Mouse (Mus musculus) kidney, embryonic 15.5 days (tissue): ENCODE measurements around the gene Bmf. TPM values are rescaled to one million over a fixed set of nuclear protein-coding genes. Genes with fewer than 3 reads are reported as not detected.
"Not testable (repeated sequence)": the region's sequence is repeated elsewhere in the genome, so short reads cannot be mapped to it uniquely, and the experiment has no call there.

Experiments used
- ATAC-seq: fragments of 200-750 bp; cut with Nextera tagmentation; replicated peaks from 2 replicates; pipeline ENCODE4 v1.8.0; 2017; ENCODE audit warnings: moderate TSS enrichment; ENCODE audit not compliant: low FRiP score
- H3K27ac ChIP-seq: fragments of 300-500 bp; sonication (generic); 2 replicates; pipeline ENCODE4 v1.5.1; 2015; ENCODE audit warnings: mild to moderate bottlenecking, inconsistent platforms
- H3K27me3 ChIP-seq: fragments of 300-500 bp; sonication (generic); 2 replicates; pipeline ENCODE4 v1.6.1; 2015; ENCODE audit warnings: inconsistent platforms
- H3K36me3 ChIP-seq: fragments of 300-500 bp; sonication (generic); 2 replicates; pipeline ENCODE4 v1.6.1; 2015; ENCODE audit warnings: inconsistent platforms
- H3K4me1 ChIP-seq: fragments of 300-500 bp; sonication (generic); 2 replicates; pipeline ENCODE4 v1.6.1; 2015; ENCODE audit warnings: inconsistent platforms
- H3K4me2 ChIP-seq: fragments of 300-500 bp; sonication (generic); 2 replicates; pipeline ENCODE4 v1.6.1; 2015; ENCODE audit warnings: moderate library complexity, mild to moderate bottlenecking, inconsistent platforms
- H3K4me3 ChIP-seq: fragments of 300-500 bp; sonication (generic); replicated peaks from 2 replicates; pipeline ENCODE4 v1.5.1; 2015; ENCODE audit warnings: mild to moderate bottlenecking, inconsistent platforms
- H3K9ac ChIP-seq: fragments of 300-500 bp; sonication (generic); 2 replicates; pipeline ENCODE4 v1.6.1; 2015; ENCODE audit warnings: mild to moderate bottlenecking, inconsistent platforms
- H3K9me3 ChIP-seq: fragments of 300-500 bp; sonication (generic); replicated peaks from 2 replicates; pipeline ENCODE4 v1.6.1; 2016; ENCODE audit warnings: inconsistent platforms
- WGBS: fragments of 180-500 bp; shearing (Covaris S2); methylation state at CpG from one replicate; pipeline ENCODE4 v1.1.7; 2015; ENCODE audit warnings: mixed read lengths; 5-methylcytosine and 5-hydroxymethylcytosine counted together
- polyA plus RNA-seq: library from polyadenylated mRNA; unstranded; fragments of >200 nt; fragmentation: Nextera tagmentation; extraction: Ambion mirVana; gene quantifications from 2 replicates; pipeline ENCODE4 v1.2.1, GENCODE M21; 2015

The Bmf gene
- polyA plus RNA-seq, 1 experiment from 2014 or later = 7.6 TPM

DNA sequence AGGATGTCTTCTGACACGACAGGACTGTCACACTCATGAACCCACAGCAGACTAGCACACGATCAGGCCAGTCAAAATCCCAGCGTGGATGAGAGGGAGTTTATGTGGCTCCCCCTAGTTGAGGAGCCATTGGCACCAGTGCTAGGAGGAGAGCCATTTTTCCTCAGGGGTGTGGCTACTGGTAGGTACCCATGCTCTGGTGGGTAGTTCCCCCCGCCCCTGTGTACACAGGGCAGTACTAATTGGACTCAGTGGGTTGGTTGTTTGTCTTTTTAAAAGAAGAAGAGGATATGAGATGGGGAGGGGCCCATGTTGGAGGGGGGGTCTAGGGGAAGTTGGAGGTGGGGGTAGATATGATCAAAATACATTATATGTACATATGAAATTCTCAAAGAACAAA lies 12.5 kb upstream of the Bmf start:
- no peaks in the 10 kb centered on the region for H3K27me3 ChIP-seq
- no peak overlapping the region for H3K9ac ChIP-seq
- no peaks in the 10 kb centered on the region for H3K9me3 ChIP-seq
- no peak overlapping the region for H3K4me2 ChIP-seq
- ATAC-seq = no peak
- H3K27ac ChIP-seq = no peak overlapping the region
- no peaks in the 10 kb centered on the region for H3K4me1 ChIP-seq
- H3K36me3 ChIP-seq = no peaks in the 10 kb centered on the region; the same call in 1 of the 2 replicates
- 80% methylated on average over 4 of the region's 4 CpGs for WGBS
- H3K4me3 ChIP-seq = no peak overlapping the region

DNA sequence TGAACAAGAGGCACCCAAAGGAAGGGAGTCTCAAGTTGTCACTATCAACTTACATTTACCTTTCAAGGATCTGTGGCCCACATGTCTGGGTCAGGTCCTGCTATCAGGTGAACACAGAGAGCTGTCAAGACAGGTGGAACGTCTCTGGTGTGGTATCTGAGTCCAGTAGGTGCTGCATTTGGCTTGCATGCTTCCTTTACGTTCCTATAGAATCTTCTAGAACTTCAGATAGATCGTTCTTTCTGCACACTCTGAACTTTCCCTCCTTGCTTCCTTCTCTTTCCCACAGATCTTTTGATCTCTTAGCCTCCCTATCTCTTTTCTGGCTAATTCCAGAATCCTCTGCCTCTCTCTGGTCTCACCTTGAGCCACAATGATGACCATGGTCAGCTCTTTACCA lies 8.9 kb upstream of the Bmf start:
- Histone ChIP-seq H3K9me3 (no peaks in the 10 kb centered on the region), H3K9ac (no peak overlapping the region), H3K27me3 (no peaks in the 10 kb centered on the region), H3K4me3 (no peak overlapping the region), H3K4me2 (no peak overlapping the region), H3K4me1 (0 out of 2 replicates have a peak, but pooled peaks cover 3% of the 10 kb centered on the region), H3K27ac (no peak overlapping the region), H3K36me3 (no peaks in the 10 kb centered on the region; the same call in 1 of the 2 replicates)
- 85% methylated on average over 3 of the region's 3 CpGs for WGBS
- ATAC-seq = no peak

DNA sequence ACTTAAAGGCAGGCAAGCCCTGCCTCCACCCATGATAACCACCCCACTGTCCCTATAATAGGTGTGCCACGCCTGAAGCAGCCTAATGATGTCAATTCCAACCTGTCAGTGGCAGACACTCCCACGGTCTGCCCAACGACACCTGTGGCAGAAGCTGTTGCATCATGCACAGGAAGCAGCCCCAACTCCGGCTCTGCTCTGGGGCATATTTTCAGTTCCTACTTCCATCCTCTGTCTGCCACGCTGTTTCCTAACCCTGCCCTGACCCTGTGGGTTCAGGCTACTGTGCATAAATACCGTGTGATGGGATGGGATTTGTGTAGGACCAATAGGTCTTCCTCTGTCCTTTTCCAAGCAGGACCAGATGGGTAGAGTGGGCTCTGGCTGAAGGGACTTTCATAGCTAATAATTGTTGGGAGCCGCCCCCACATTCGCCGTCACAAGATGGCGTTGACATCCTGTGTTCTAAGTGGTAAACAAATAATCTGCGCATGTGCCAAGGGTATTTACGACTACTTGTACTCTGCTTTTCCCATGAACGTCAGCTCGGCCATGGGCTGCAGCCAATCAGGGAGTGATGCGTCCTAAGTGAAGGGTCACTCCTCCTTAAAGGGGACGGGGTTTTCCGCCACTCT lies 5.0 kb upstream of the Bmf start:
- peak overlapping the region; percentile 56 for H3K4me2 ChIP-seq
- not testable (repeated sequence) for H3K36me3 ChIP-seq, H3K9me3 ChIP-seq, H3K27me3 ChIP-seq
- peak; percentile 52 for ATAC-seq
- peak overlapping the region; percentile 78 for H3K27ac ChIP-seq
- WGBS = 65% methylated on average over 17 of the region's 17 CpGs
- H3K4me1 ChIP-seq = peaks cover 10% of the 10 kb centered on the region
- H3K9ac ChIP-seq = 0 out of 2 replicates have a peak overlapping the region, but pooled peaks have one; percentile 29
- peak overlapping the region; percentile 44 for H3K4me3 ChIP-seq

DNA sequence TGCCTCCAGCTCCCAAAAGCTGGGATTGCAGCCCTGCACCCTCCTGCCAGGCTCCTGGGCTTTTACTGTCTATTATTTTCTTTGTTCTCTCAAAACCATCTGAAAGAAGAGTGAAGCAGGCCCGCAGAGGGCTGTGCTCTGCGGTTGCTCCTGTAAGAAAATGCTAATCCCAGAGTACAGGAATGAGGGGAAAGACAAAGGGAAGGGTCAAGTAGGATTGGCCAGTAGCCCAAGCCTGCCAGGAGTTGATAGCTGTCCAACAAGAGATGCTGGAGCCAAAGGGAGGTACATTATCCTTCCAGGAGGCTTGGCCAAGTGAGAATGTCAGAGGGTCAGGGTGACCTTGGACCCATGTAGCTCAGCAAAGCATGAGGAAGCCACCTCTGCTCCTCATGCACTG lies 2.1 kb upstream of the Bmf start:
- H3K36me3 ChIP-seq = no peaks in the 10 kb centered on the region
- no peaks in the 10 kb centered on the region for H3K27me3 ChIP-seq
- H3K4me3 ChIP-seq = no peak overlapping the region
- peaks cover 34% of the 10 kb centered on the region for H3K4me1 ChIP-seq
- H3K27ac ChIP-seq = no peak overlapping the region
- no peaks in the 10 kb centered on the region for H3K9me3 ChIP-seq
- WGBS = 76% methylated on average over 2 of the region's 2 CpGs
- H3K4me2 ChIP-seq = no peak overlapping the region
- no peak for ATAC-seq
- H3K9ac ChIP-seq = no peak overlapping the region

DNA sequence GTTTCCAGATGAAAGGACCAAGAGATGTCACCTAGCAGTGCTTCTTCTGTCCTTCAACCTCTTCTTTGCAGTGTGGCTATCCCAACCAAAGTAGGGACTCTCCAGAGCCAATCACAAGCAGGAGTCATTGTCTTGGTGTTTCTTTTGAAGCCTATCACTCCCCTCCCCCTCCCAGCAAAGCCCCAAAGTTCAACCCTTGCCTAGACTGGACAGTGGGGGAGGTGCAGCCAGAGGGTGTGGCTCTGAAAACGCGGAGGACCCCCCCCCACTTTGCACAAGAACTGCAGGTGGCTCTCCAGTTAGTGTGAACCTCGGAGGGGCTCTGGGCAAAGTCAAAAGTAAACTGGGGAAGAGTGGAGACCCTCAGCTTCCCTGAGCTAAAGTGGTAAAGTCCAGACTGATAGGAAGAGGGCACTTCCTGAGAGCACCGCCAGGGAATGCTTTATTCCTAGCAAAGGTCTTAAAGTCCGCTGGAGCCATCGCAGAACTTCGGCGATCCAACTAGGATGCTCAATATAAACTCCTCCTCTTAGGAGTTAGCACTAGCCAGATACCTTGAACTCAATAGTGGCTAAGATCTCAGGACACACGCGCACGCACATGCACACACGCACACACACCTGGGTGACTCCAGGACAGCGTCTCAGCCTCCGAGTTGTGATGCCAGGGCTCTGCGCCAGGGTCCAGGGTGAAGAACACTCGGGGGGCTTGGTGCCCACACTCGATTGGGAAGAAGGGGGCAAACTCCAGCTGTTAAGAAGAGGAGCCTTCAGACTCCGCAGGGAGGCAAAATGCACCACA lies 866 bp downstream of the Bmf start:
- Histone ChIP-seq H3K9me3 (no peaks in the 10 kb centered on the region), H3K4me3 (peak overlapping the region; percentile 95), H3K4me2 (peak overlapping the region; percentile 84), H3K4me1 (peaks cover 61% of the 10 kb centered on the region), H3K27me3 (no peaks in the 10 kb centered on the region), H3K36me3 (no peaks in the 10 kb centered on the region), H3K9ac (peak overlapping the region; percentile 72), H3K27ac (peak overlapping the region; percentile 81)
- under 1% methylated on average over 18 of the region's 18 CpGs for WGBS
- ATAC-seq = no peak

DNA sequence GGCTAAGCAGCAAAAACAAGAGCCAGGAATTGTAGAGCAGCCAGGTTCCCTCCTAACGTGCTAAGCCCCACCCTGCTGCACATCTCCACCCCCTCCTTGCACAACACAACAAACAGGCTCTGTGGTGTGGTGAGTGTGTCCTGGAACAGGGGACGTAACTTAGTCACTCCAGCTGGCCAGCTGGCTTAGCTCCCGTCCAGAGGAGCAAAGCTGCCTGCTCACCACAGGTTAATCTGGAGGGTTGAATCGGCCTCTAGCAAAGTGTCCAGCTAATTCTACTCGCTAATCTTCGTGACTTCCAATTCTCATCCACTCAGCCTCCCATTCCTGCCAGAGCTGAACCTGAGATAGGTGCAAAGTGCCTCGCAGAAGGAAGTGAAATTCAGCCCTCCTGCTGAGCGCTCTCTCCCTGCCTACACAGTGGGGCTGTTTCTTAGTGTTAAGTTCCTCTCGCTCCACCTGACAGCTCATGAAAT lies 1.9 kb downstream of the Bmf start:
- no peak for ATAC-seq
- whole genome bisulfite sequencing = 8% methylated on average over 9 of the region's 9 CpGs
- Histone ChIP-seq H3K36me3 (no peaks in the 10 kb centered on the region), H3K27me3 (no peaks in the 10 kb centered on the region), H3K4me1 (peaks cover 72% of the 10 kb centered on the region), H3K4me2 (peak overlapping the region; percentile 84), H3K9ac (peak overlapping the region; percentile 72), H3K9me3 (no peaks in the 10 kb centered on the region), H3K27ac (peak overlapping the region; percentile 81), H3K4me3 (peak overlapping the region; percentile 95)

DNA sequence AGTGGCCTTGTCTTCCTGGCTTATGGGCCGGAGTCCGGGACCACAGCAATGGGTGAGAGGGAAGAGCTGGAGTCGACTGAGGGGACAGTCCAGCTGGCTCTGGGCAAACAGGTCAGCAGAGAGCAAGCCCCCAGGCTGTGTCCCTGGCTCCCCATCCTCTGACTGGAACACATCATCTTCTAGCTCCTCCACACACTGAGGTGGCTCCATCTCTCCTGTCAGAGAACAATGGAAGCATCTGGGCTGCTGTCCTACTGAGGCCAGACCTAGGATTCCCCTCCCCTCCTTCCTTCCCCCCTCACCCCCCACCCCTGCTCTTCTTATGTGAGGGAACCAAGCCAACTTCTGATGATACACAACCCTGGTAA lies 2.7 kb downstream of the Bmf start:
- Histone ChIP-seq H3K4me3 (0 out of 2 replicates have a peak overlapping the region, but pooled peaks have one; percentile 95), H3K9ac (0 out of 2 replicates have a peak overlapping the region, but pooled peaks have one; percentile 45), H3K9me3 (no peaks in the 10 kb centered on the region), H3K4me1 (peaks cover 79% of the 10 kb centered on the region), H3K27ac (peak overlapping the region; percentile 95), H3K36me3 (0 out of 2 replicates have a peak, but pooled peaks cover under 1% of the 10 kb centered on the region), H3K4me2 (peak overlapping the region; percentile 84), H3K27me3 (no peaks in the 10 kb centered on the region)
- ATAC-seq = no peak
- WGBS = 58% methylated on average over 3 of the region's 3 CpGs

DNA sequence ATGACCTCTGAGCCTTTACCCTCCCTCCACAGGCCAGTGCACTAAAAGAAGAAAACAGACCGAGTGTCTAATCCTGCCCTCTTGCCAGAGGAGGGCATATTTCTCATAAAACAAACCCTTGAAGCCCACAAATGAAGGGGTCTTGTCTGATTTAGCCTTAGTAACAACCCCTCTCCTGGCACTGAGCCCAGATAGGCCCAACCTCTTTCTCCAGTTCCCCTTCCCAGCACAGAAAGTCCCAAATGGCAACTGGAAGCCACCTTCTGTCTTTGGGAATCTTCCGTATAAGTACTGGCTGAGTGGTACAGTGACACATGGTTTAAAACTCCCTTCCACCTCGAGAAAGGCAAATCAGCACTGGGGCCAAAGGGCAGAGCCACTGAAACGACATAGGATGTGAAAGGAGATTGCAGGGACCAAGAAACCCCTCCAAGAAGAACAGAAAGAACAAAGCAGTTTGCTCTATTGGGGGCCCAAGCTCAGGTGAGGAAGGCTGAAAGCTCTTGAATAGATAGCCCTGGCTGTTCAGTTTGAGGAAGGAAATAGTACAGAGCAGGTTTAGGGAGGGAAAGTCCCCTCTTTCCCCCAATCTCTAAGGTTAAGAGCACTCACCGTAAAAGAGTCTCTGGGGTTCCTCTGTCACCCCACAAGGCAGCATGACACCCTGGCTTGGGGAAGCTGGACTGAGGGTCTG lies 3.2 kb downstream of the Bmf start:
- peak overlapping the region; percentile 84 for H3K4me2 ChIP-seq
- ATAC-seq = no peak
- WGBS = 30% methylated on average over 5 of the region's 5 CpGs
- peak overlapping the region; percentile 95 for H3K27ac ChIP-seq
- 0 out of 2 replicates have a peak, but pooled peaks cover 4% of the 10 kb centered on the region for H3K36me3 ChIP-seq
- peak overlapping the region; percentile 45; the same call in 1 of the 2 replicates for H3K9ac ChIP-seq
- no peaks in the 10 kb centered on the region for H3K27me3 ChIP-seq
- H3K4me3 ChIP-seq = peak overlapping the region; percentile 95; the same call in 1 of the 2 replicates
- H3K9me3 ChIP-seq = no peaks in the 10 kb centered on the region
- peaks cover 84% of the 10 kb centered on the region for H3K4me1 ChIP-seq

DNA sequence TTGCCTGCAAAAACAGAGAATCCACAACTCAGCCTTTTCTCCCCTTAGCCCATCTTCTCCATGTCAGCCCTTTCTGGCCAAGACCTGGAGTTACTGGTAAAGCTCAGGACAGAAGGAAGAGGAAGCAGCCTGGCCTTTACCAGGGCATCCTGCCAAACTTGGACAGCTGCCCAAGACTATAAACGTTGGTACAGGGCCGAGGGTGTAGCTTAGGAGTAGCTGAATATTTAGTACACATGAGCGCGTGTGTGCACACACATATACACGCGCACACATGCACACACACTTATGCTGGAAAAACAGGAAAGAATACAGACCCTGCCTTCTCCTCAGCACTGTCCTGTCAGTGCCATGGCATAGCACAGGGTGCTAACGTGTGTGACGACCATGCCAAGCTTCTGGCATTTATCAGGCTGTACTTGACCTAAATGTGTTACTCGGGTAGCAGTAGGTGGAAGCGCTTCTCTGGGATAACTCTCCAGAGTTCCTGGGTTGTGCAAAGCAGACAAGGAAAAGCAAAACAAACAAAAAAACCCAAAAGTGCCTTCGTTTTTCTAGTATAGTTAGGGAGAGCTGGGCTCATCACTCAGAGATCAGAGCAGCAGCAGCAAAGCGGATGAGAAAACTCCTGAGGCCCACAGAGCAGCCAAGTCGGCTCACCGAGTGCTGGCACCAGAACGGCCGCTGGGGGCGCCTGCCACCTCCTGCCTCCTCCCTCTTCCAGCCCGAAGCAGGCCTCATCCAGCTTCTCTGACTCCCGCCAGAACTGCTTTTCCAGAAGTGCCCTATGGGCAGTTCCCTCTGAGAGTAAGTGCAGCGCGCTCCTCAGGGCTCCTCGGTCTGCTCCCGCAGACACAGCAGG lies 4.0 kb downstream of the Bmf start:
- 23% methylated on average over 23 of the region's 23 CpGs for WGBS
- H3K36me3 ChIP-seq = 0 out of 2 replicates have a peak, but pooled peaks cover 4% of the 10 kb centered on the region
- peaks cover 91% of the 10 kb centered on the region for H3K4me1 ChIP-seq
- no peak for ATAC-seq
- no peaks in the 10 kb centered on the region for H3K9me3 ChIP-seq
- H3K4me3 ChIP-seq = peak overlapping the region; percentile 8; the same call in 1 of the 2 replicates
- no peaks in the 10 kb centered on the region for H3K27me3 ChIP-seq
- H3K27ac ChIP-seq = peak overlapping the region; percentile 95
- peak overlapping the region; percentile 45 for H3K9ac ChIP-seq
- peak overlapping the region; percentile 84 for H3K4me2 ChIP-seq

DNA sequence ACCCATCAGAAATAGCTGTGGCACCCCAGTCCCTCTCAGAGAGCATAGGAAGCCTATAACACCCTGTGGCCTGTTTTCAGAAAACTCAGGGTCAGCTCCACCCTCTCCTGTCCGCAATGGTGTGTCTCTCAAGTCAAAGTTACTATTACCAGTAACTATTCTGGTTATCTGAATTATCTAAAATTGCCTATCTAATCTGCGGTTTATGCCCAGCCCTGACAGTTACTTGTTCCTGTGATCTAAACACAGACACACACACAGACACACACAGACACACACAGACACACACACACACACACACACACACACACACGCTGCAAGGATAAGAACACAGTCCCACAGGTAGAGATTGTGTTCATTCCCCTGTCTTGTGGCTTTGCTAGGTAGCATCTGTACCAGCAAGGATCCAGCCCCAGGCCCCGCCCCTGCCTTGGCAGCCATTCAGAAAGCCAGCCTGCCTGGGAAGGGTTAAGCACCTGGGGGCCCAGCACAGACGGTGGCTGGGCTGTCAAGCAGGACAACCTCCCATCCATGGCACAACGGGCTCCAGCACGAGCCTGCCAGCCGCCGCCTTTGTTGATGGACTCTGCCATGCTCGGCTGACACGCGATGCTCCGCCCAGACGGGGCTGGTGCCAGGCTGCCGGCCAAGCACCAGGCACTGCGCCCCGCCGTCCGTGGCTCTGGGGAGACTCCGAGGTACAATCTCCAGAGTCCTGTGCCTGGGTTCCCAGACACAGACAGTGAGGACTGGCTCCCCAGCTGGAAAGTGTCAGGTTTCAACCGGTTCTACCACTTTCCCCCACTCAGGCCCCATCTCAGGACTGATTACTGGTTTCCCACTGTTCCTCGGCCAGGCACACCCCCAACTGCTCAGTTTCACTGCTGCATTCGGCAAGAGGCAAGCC lies 5.3 kb downstream of the Bmf start:
- peak overlapping the region; percentile 32 for H3K4me3 ChIP-seq
- H3K4me1 ChIP-seq = peaks cover 97% of the 10 kb centered on the region
- 13% methylated on average over 23 of the region's 23 CpGs for WGBS
- H3K9ac ChIP-seq = 0 out of 2 replicates have a peak overlapping the region, but pooled peaks have one; percentile 23
- H3K9me3 ChIP-seq = no peaks in the 10 kb centered on the region
- H3K36me3 ChIP-seq = 0 out of 2 replicates have a peak, but pooled peaks cover 4% of the 10 kb centered on the region
- no peaks in the 10 kb centered on the region for H3K27me3 ChIP-seq
- peak overlapping the region; percentile 95 for H3K27ac ChIP-seq
- peak; percentile 89 for ATAC-seq
- H3K4me2 ChIP-seq = peak overlapping the region; percentile 84
